Mouse (Mus musculus) forebrain, embryonic 11.5 days (tissue): ENCODE results near the gene Serp2. TPM values are rescaled to one million over a fixed set of nuclear protein-coding genes. Genes with fewer than 3 reads are reported as not detected.

Experiments used
- ATAC-seq: fragments of 200-750 bp; cut with Nextera tagmentation; replicated peaks from 2 replicates; pipeline ENCODE4 v1.8.0; 2017; ENCODE audit warnings: moderate TSS enrichment; ENCODE audit not compliant: low FRiP score
- DNase-seq: peaks from one replicate; pipeline ENCODE4 v3.0.0-alpha.2; 2017; ENCODE audit warnings: low spot score
- H3K27ac ChIP-seq: fragments of 300-500 bp; sonication (generic); 2 replicates; pipeline ENCODE4 v1.5.1; 2014; ENCODE audit warnings: low read depth, low read length
- H3K27me3 ChIP-seq: fragments of 300-500 bp; sonication (generic); 2 replicates; pipeline ENCODE4 v1.6.1; 2014; ENCODE audit warnings: mild to moderate bottlenecking, low read length, mixed read lengths; ENCODE audit not compliant: control insufficient read depth, insufficient read depth
- H3K36me3 ChIP-seq: fragments of 300-500 bp; sonication (generic); 2 replicates; pipeline ENCODE4 v1.6.1; 2014; ENCODE audit warnings: mild to moderate bottlenecking, low read length, moderate library complexity, mixed read lengths; ENCODE audit not compliant: control insufficient read depth, insufficient read depth
- H3K4me1 ChIP-seq: fragments of 300-500 bp; sonication (generic); replicated peaks from 2 replicates; pipeline ENCODE4 v1.6.1; 2014; ENCODE audit warnings: low read length, mixed read lengths; ENCODE audit not compliant: control insufficient read depth, insufficient read depth
- H3K4me2 ChIP-seq: fragments of 300-500 bp; sonication (generic); 2 replicates; pipeline ENCODE4 v1.6.1; 2014; ENCODE audit warnings: low read depth, mild to moderate bottlenecking, low read length, moderate library complexity, mixed read lengths; ENCODE audit not compliant: severe bottlenecking
- H3K4me3 ChIP-seq: fragments of 300-500 bp; sonication (generic); 2 replicates; pipeline ENCODE4 v1.5.1; 2014; ENCODE audit warnings: low read depth, low read length
- H3K9ac ChIP-seq: fragments of 300-500 bp; sonication (generic); 2 replicates; pipeline ENCODE4 v1.6.1; 2014; ENCODE audit warnings: low read length
- H3K9me3 ChIP-seq: fragments of 300-500 bp; sonication (generic); 2 replicates; pipeline ENCODE4 v1.6.1; 2016; ENCODE audit warnings: low read length, mixed read lengths; ENCODE audit not compliant: control insufficient read depth
- WGBS: fragments of 180-500 bp; shearing (Covaris S2); extraction: QIAGEN DNeasy Blood & Tissue Kit; methylation state at CpG from one replicate; pipeline ENCODE4 v1.1.7; 2014; 5-methylcytosine and 5-hydroxymethylcytosine counted together
- polyA plus RNA-seq: library from polyadenylated mRNA; unstranded; fragments of >200 nt; fragmentation: Nextera tagmentation; extraction: Ambion mirVana; gene quantifications from 2 replicates; pipeline ENCODE4 v1.2.1, GENCODE M21; 2014

The Serp2 gene
- polyA plus RNA-seq, 1 experiment from 2014 or later = 33.3 TPM

DNA sequence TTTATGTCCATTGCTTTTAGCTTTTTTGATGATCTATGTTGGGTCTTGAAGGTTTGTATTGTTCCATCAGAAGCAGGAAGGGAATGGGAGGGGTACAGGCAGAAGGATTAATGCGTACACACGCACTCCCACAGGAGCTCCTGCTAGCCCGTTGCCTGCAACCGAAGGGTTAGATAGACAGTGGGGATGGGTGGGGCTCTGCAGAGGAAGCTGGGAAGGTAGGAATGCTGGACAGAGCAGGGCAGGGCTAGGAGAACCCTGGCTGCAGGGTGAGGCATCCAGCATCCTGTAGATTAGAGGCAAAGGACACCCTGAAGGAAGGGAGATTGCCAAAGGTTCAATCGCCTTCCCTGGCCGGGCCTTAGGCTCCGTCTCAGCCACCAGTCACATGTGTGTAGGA lies 27.3 kb upstream of the Serp2 start:
- no peaks in the 10 kb centered on the region for H3K9me3 ChIP-seq
- H3K4me1 ChIP-seq = no peaks in the 10 kb centered on the region
- ATAC-seq = no peak
- H3K9ac ChIP-seq = no peak overlapping the region
- H3K27ac ChIP-seq = no peak overlapping the region
- H3K27me3 ChIP-seq = no peaks in the 10 kb centered on the region
- no peak for DNase-seq
- 83% methylated on average over 7 of the region's 7 CpGs for WGBS
- no peak overlapping the region for H3K4me3 ChIP-seq
- H3K36me3 ChIP-seq = no peaks in the 10 kb centered on the region
- no peak overlapping the region for H3K4me2 ChIP-seq

GRCm38 (mm10) chr14:76581974-76582922 lies 25.6 kb upstream of the Serp2 start:
- DNase-seq (no peak), ATAC-seq (no peak)
- Histone ChIP-seq H3K4me1 (no peaks in the 10 kb centered on the region), H3K36me3 (no peaks in the 10 kb centered on the region), H3K9ac (no peak overlapping the region), H3K4me2 (no peak overlapping the region), H3K9me3 (no peaks in the 10 kb centered on the region), H3K27me3 (no peaks in the 10 kb centered on the region), H3K27ac (no peak overlapping the region), H3K4me3 (no peak overlapping the region)
- 85% methylated on average over 6 of the region's 6 CpGs for WGBS

DNA sequence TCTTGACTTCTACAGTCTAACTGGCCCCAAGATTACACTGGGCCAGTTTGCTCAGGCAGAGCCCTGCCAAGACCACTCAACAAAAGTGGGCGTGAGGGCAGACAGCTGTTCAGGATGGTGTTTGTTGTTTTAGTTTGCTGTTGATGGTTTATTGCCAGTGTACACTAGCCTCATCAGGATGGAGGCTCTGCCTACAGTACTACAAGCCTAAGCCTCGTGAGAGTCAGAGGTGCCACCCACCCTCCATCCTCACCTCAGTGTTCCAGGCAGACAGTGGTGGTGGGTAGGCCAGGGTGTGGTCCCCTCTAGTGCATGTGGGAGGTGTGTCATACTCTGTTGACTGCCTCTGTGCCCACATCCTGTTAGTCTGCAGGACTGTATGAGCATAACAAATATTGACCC lies 23.0 kb upstream of the Serp2 start:
- no peak overlapping the region for H3K9ac ChIP-seq
- no peaks in the 10 kb centered on the region for H3K27me3 ChIP-seq
- no peaks in the 10 kb centered on the region for H3K9me3 ChIP-seq
- H3K27ac ChIP-seq = no peak overlapping the region
- 83% methylated on average over 2 of the region's 2 CpGs for WGBS
- H3K4me3 ChIP-seq = no peak overlapping the region
- H3K4me1 ChIP-seq = no peaks in the 10 kb centered on the region
- no peak for ATAC-seq
- no peak for DNase-seq
- H3K36me3 ChIP-seq = no peaks in the 10 kb centered on the region
- H3K4me2 ChIP-seq = no peak overlapping the region

DNA sequence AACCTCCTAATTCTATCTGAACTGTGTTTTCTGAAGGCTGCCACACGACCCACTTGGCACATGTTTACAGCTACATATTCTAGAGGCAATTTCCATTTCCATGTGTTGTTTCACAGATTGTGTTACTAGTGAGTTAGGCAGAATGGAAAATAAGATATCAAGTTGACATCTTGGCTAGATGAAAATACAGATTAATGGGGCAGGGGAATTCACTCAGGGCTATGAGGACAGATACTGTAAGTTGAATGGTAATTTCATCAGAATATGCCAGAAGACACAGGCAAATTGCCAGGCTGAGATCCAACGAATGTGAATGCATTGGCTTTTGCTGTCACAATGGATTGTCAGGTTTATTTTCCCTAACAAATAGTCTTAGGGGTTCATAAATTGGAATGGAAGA lies 21.2 kb upstream of the Serp2 start:
- ATAC-seq (no peak), DNase-seq (no peak)
- H3K9me3 ChIP-seq = no peaks in the 10 kb centered on the region
- no peaks in the 10 kb centered on the region for H3K36me3 ChIP-seq
- H3K27me3 ChIP-seq = no peaks in the 10 kb centered on the region
- WGBS = 75% methylated on average over 2 of the region's 2 CpGs
- no peak overlapping the region for H3K9ac ChIP-seq
- no peaks in the 10 kb centered on the region for H3K4me1 ChIP-seq
- no peak overlapping the region for H3K4me2 ChIP-seq
- no peak overlapping the region for H3K4me3 ChIP-seq
- H3K27ac ChIP-seq = no peak overlapping the region

DNA sequence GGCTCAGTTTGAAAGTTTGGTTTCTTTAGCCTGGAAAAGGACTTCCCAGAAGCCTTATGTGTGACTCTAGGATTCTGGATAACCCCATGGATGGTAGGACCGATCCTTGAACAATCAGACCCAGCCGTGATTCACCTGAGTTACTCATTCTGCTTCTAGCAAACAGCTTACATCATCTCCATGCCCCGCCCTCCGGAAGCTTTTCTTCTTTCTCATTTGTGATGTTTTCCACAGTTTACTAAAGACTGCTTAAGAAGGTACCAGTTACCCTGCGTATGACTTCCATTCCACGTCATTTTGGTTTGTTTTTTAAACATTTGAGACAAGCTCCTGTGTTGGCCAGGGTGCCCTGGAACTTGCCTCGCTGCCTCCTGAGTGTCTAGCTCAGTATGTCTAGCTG lies 13.6 kb upstream of the Serp2 start:
- no peaks in the 10 kb centered on the region for H3K4me1 ChIP-seq
- no peak overlapping the region for H3K4me3 ChIP-seq
- DNase-seq = no peak
- H3K27ac ChIP-seq = no peak overlapping the region
- WGBS = 91% methylated on average over 7 of the region's 7 CpGs
- H3K4me2 ChIP-seq = no peak overlapping the region
- H3K9me3 ChIP-seq = no peaks in the 10 kb centered on the region
- no peaks in the 10 kb centered on the region for H3K27me3 ChIP-seq
- no peak overlapping the region for H3K9ac ChIP-seq
- no peaks in the 10 kb centered on the region for H3K36me3 ChIP-seq
- ATAC-seq = no peak

- WGBS = 72% methylated on average over 9 of the region's 9 CpGs
- DNase-seq (no peak), ATAC-seq (no peak)
- Histone ChIP-seq H3K9me3 (no peaks in the 10 kb centered on the region), H3K4me1 (no peaks in the 10 kb centered on the region), H3K36me3 (no peaks in the 10 kb centered on the region), H3K4me3 (no peak overlapping the region), H3K4me2 (no peak overlapping the region), H3K27ac (no peak overlapping the region), H3K9ac (no peak overlapping the region), H3K27me3 (no peaks in the 10 kb centered on the region)
Measured at GRCm38 (mm10) chr14:76569271-76569961, 12.7 kb upstream of the Serp2 start.

- no peak overlapping the region for H3K9ac ChIP-seq
- no peaks in the 10 kb centered on the region for H3K36me3 ChIP-seq
- no peaks in the 10 kb centered on the region for H3K27me3 ChIP-seq
- H3K4me3 ChIP-seq = no peak overlapping the region
- whole genome bisulfite sequencing = 83% methylated on average over 9 of the region's 9 CpGs
- H3K4me2 ChIP-seq = no peak overlapping the region
- DNase-seq (no peak), ATAC-seq (no peak)
- no peaks in the 10 kb centered on the region for H3K9me3 ChIP-seq
- H3K4me1 ChIP-seq = no peaks in the 10 kb centered on the region
- no peak overlapping the region for H3K27ac ChIP-seq
Measured at GRCm38 (mm10) chr14:76568548-76568947, 11.9 kb upstream of the Serp2 start.

- Histone ChIP-seq H3K27me3 (no peaks in the 10 kb centered on the region), H3K27ac (no peak overlapping the region), H3K36me3 (no peaks in the 10 kb centered on the region), H3K4me3 (no peak overlapping the region), H3K9ac (no peak overlapping the region), H3K4me2 (no peak overlapping the region), H3K9me3 (no peaks in the 10 kb centered on the region), H3K4me1 (no peaks in the 10 kb centered on the region)
- WGBS = 76% methylated on average over 1 of the region's 1 CpGs
- ATAC-seq (no peak), DNase-seq (no peak)
Measured at GRCm38 (mm10) chr14:76567280-76567679, 10.6 kb upstream of the Serp2 start.
